Mouse (Mus musculus) left cerebral cortex, postnatal 36 days (tissue): ENCODE measurements at regions not wholly inside any gene's neighbourhood (a gene's known extent, or its start where the extent isn't known, plus 50 kb on each side); places are given as distances from the start of the nearest gene placed in this dataset.
"Not testable (repeated sequence)": the region's sequence is repeated elsewhere in the genome, so short reads cannot be mapped to it uniquely, and the experiment has no call there.

Experiments used
- DNase-seq, 2 experiments: peaks; one replicate each; pipeline ENCODE4 v3.0.0; 2021 to 2022; ENCODE audit warnings: low spot score in 2 of 2, mixed read lengths in 1 of 2
- intact Hi-C: fragments of 180-260 bp; cut with DNase I; formaldehyde crosslinking; loops from one replicate; pipeline ENCODE4 v1.15.1; 2025

DNA sequence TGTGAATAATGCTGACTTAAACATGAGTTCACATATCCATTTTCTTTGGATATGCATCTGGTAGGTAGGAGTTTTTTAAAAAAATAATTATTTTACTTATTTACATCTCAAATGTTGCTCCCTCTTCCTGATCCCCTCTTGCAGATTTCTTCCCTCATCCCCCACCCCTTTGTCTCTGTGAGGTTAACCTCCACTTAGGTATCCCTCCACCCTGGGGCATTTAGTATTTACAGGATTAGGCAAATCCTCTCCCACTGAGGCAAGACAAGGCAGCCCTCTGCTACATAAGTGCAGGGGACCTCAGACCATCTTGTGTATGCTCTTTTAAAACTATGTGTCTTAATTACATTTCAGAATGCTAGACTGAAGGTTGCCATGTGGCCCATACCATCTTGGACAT is 155.2 kb upstream of the Shcbp1 start:
- intact Hi-C loops, result no loop called here

DNA sequence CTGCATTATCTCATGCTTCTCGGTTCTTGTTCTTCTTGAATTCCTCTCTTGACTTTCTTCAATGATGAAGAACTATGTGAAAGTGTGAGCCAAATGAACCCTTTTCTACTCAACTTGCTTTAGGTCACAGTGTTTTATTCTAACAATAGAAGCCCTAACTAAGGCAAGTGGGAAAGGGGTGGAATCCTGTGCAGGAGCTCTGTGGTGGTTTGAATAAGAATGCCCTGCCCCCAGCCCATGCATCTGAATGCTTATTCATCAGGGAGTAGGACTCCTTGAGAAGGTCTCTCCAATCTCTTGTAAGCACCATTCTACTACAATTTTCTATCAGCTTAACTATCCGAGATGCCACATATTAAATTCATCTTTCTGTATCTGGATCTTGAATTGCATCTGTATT is 154.7 kb upstream of the Shcbp1 start:
- no peak for DNase-seq
- intact Hi-C loops, result no loop called here

More for the DNA sequence above, 155.2 kb upstream of the Shcbp1 start:
- DNase-seq, result no peak

DNA sequence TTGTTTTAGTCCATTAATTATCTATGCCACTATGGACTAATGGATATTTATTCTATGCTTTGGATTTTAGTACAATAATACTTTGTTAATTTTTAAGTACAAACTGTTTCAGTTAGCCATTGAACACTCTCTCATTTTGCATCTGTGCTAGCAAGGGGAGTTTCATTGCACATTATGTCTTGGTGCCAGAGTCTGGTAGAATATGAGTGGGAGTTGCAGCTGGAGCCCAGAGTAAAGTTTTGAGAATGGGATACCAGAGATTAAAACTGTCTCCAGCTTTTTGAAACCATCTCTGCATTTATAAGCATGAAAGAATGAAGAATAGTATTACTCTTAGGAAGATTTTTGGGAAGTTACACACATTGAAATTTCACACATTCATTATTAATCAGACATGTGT is 137.1 kb upstream of the Shcbp1 start:
- intact Hi-C loops, result no loop called here
- DNase-seq, result no peak

DNA sequence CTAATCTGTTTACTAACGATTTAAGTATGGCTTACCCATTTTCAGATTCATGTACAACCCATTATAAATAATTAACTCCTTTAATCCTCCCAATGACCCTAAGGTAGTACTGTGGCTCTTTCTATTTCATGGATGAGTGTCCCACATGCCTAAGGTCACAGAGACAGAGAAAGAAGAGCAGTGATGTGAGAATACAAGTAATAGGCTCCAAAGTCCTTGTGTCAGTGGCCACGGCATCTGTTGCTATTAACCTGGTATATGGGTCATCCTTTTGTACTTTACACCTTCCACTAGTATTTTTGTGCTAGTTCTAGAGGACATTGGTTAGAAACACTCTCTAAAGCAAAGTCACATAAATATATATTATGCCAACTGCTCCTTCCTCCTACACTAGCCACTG is 115.7 kb upstream of the Shcbp1 start:
- intact Hi-C loops, result no loop called here

DNA sequence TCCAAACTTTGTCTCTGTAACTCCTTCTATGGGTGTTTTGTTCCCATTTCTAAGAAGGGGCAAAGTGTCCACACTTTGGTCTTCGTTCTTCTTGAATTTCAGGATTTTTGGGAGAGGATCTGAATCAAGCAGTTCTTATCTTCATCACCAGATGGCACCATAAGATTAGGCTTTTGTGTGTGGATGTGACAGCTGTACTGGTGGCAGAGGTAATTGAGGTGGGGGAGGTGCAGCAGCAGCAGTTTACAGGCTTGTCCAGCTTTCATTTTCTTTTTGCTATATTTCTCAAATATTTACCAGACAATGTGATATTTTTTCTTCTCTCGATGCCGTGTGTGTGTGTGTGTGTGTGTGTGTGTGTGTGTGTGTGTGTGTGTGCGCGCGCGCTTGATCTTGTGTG is 89.4 kb upstream of the Shcbp1 start:
- intact Hi-C loops, result not testable (repeated sequence)
- DNase-seq, result peak; percentile 4 to 8

More for the DNA sequence above, 115.7 kb upstream of the Shcbp1 start:
- DNase-seq, result no peak

DNA sequence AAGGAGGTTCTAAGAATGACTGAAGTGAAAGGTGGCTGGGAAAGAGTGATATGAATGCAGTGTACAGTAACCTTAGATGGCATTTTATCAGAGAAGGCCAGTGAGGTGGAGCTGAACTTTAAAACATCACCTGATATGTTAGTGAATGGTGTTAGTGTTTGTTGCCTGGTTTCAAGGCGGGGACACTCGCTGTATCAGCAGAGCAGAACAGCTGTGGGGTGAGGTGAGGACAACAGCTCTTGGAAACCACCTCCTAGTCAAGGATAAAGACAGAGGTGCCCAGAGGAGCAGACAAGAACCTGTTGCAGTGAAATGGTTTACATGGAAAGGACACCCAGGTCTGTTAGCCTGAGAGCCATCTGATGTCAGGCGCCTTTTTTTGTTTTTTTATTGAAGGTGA is 59.7 kb upstream of the Shcbp1 start:
- intact Hi-C loops, result no loop called here

DNA sequence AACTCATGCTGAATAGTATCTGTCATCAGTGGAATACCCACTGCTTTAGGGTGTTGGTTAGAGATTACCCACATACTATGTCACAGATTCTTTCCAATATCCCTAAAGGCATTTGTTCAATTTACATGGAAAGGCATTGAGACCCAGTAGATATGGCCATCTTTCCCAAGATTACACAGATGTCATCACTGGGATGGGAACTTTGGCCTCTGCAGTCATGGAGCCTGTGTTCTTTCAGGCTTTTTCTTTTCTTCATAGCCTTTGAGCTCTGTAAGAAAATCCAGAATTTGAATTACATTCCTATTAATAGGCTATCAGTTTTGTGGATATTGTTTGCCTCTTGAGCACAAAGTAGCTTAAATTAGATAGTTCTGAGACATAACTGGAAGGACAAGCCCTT is 59.2 kb upstream of the Shcbp1 start:
- no peak for DNase-seq
- intact Hi-C loops, result no loop called here

More for the DNA sequence above, 59.7 kb upstream of the Shcbp1 start:
- no peak for DNase-seq

DNA sequence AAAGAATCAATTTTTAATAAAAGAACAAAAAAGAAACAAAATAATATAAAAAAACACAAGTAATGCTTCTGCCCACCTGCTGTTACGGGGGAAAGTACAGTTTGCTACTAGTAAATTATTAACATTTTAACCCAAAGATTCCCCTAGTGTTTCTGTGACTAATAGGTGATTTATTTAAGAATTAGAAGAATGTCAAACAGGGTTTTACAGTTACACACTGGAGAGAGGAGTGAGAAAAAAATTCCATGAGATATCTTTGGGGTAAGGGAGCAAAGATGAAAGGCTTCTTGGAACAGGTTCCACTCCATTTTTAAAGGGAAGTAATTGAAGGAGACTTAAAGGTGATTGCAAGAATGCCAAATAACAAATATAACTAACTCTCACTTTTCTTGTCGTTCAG is 58.4 kb upstream of the Shcbp1 start:
- intact Hi-C loops, result no loop called here
- no peak for DNase-seq

DNA sequence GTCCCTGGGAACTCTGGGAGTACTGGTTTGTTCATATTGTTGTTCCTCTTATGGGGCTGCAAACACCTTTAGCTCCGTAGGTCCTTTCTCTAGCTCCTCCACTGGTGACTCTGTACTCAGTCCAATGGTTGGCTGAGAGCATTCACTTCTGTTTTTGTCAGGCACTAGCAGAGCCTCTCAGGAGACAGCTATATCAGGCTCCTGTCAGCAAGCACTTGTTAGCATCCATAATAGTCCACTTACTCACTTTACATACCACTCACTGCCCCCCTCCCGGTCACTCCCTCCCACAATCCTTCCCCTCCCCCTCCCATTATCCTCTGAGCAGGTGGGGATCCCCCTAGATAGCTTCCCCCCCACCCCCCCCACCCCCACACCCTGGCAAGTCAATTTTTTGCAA is 57.3 kb upstream of the Shcbp1 start:
- no peak for DNase-seq
- intact Hi-C loops, result no loop called here
